Mouse (Mus musculus): ENCODE results near the gene Tnip2.

Gene Tnip2

GRCm38 (mm10) chr5:34513466-34514217 is at the start of gene Tnip2:
TSS of gene Tnip2 (minus strand) at chr5:34513991.
- DNase-seq: peak; percentile 98

DNA sequence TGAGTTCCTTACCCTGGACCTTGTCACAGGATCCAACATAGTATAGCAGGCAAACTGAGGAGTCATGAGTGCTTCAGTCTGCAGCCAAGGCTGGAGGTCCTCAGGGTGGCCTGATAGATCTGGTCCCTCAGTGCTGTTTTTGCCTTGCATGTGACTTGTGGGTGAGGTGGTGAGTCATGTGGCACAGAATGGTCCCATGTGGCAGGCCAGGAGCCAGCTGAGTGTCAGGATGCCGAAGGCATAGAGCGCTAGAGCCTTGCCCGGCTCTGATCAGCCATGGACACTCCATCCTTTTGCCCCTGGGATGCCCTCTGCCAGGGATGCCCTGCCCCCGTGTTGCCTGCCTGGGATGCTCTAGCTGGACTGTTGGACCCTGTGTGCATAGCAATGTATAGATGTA is 38.0 kb upstream of the Tnip2 start:
- no peak for DNase-seq

DNA sequence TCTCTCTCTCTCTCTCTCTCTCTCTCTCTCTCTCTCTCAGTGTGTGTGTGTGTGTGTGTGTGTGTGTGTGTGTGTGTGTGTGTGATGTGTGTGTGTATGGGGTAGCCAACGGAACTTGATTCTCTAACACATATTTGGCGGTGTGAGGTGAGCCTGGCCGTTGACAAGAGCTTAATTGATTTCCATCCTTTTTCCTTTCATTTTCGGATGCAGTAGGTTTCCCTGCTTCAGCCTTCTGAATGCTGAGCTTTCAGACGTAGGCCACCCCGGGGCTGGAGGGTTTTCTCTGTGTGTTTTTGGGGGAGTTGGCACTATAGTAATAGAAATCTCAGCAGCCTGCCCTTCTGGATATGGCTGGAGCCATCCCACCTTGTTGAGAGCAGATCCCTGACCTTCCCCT is 36.5 kb upstream of the Tnip2 start:
- DNase-seq: no peak

- peak; percentile 50 for DNase-seq
These were observed 35.9 kb upstream of the Tnip2 start for GRCm38 (mm10) chr5:34549483-34550221.

GRCm38 (mm10) chr5:34549135-34549482 is 35.3 kb upstream of the Tnip2 start:
- DNase-seq: peak; percentile 7

- DNase-seq: peak; percentile 52
These were observed 33.6 kb upstream of the Tnip2 start for GRCm38 (mm10) chr5:34547410-34547809.

GRCm38 (mm10) chr5:34543114-34543513 is 29.3 kb upstream of the Tnip2 start:
- DNase-seq: peak; percentile 18

DNA sequence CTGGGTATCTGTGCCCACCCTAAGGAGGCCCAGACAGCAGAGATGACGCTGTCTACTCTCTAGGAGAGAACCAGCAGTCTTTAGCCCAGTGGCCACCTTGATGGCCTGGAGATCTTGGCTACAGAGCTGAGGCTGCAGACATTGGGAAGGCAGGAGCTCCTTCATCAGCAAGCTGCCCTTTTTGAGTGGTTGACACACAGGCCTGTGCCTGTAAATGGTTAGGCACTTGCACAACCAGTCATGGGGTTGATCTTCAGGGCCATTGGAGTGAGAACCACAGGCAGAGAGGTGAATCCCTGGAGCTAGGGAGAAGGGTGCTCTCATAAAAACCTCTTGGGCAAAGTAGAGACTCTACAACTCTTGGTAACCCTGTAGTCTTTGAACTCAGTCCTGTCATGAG is 28.4 kb upstream of the Tnip2 start:
- DNase-seq: no peak

DNA sequence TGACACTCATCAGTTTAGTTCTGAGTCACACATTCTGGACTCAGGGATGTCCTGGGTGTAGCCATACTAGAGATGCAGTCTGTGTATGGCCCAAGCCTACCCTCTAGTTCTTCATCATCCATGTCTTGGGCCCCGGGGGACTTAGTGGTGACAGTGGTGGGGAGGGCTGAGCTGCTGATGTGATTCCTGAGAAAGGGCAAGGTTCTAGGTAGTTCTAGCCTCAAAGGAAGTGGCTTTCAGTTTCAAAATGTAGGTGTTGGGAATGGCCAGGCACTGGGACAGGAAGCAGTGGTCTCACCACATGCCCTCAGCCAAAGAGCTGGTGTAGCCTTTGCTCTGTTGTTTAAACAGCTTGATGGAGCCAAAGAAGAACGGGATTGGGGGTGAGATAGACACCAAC is 25.3 kb upstream of the Tnip2 start:
- DNase-seq: no peak

DNA sequence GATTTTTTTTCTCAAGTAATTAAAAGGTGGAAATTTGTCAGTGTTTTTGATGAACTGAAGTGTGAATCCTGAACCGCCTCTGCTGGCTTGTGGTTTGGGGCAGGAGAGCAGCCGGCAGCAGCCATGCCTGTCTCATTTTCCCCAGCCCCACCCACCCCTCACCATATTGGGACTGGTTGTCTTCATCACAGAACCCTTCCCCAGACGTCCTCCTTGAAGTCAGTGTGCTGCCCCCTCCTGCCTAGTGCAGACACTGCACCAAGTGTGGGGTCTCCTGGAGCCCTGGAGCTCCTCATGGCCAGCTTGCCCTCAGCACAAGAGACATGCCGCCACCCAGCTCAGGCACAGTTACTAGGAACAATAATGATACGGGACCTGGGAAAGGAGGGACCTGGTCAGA is 24.7 kb upstream of the Tnip2 start:
- DNase-seq: peak; percentile 51

GRCm38 (mm10) chr5:34538079-34538478 is 24.3 kb upstream of the Tnip2 start:
- DNase-seq: no peak

DNA sequence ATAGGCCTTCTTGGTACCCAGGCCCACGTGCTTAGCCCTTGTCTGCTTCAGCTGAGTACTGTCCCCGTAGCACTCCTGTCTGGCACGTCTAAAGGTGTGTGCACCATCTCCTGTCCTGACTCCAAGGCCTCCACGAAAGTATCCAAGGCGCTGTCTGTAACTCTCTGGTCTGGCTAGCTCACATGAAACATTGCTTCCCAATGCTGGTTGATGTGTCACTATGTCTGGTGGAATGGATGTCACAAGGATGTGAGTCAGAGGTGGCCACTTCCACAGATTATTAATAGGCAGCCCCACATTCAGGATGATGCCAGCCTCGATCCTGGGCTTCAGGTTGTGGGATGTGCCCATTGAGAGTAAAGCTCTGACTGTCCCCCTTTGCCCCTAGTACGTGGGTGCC is 22.0 kb upstream of the Tnip2 start:
- no peak for DNase-seq

DNA sequence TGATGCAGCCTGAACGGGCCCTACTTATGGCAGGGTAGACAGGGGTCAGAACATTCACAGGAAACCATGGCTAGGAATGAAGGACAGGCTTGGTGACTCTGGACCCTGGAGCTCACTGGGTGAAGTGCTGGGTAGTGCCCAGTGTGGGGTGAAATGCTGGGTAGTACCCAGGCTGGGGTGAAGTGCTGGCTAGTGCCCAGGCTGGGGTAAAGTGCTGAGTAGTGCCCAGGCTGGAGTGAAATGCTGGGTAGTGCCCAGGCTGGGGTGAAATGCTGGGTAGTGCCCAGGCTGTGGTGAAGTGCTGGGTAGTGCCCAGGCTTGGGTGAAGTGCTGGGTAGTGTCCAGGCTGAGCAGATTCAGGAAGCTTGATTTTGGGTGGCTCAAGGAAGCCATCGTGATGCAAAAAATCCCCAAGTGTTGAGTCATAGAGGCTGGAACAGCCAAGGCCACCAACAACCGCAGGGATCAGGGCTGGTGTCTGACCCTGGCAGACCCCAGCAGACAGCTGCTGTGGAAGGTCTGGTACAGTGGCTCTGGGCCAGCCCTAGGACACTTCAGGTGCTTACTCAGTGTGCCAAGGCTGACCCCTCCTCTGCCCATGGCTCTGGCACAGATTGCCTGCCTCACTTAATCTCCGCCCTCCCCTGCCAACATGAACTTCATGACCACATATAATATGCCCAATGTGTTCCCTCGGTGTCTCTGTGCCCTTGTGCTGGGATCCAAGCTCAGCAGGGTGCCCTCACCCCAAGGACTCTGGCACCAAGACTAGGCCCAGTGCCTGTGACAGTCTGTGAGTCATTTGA is 21.2 kb upstream of the Tnip2 start:
- no peak for DNase-seq

DNA sequence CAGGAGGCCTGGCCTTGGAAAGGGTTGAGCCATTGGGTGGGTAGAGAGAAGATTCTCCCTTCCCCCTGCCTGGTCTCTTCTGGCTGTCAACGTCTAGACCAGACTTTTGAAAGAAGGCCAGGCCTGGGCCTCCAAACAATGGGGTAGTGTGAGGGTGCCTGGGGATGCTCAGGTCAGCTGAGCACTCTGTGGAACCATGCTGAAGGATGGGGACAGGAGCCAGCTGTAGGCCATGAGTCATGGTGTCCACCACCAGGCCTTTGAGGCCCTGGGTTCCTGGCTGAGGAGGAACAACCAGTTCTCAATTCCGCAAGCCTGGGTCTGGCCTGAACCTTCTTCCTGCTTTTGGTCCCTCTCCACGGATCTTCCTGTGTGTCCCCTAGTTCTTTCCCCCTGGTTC is 20.0 kb upstream of the Tnip2 start:
- DNase-seq: no peak

DNA sequence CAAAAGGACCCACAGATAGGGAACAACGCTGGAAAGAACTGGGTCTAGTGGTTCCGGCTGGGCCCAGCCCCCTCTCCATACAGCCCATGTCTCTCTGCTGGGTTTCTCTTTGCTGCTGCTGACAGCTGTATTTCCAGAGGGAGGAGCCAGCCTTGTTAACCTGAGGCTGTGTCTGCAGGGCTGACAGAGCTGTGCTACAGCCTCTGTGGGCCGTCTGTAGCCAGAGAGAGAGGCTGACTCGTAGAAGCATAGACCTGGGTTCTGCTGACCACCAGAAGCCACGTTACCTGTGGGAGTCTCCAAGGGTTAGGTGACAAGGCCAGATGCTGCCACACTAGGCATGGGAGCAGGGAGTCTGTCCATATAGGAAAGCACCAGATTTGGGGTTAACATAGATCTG is 19.3 kb upstream of the Tnip2 start:
- no peak for DNase-seq

GRCm38 (mm10) chr5:34530687-34531086 is 16.9 kb upstream of the Tnip2 start:
- no peak for DNase-seq

GRCm38 (mm10) chr5:34530116-34530515 is 16.3 kb upstream of the Tnip2 start:
- DNase-seq: no peak

DNA sequence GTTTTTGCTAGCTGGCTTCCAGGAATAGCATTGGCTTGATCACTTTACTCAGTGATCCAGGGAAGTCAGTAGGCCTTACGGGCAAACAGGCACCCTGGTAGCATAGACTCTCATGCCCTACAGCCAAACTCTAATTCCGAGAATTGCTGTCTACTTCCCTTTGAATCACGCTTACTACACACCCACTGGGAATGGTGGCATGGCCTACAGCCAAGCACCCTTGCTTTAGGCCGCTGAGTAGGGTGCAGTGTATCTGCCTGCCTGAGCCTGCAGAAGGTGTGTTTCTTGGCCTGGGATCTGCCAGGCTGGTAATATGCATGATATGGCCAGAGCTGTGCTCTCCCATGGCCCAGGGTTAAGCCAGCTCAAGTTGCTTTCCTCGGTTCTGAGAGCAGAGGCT is 14.9 kb upstream of the Tnip2 start:
- DNase-seq: no peak

DNA sequence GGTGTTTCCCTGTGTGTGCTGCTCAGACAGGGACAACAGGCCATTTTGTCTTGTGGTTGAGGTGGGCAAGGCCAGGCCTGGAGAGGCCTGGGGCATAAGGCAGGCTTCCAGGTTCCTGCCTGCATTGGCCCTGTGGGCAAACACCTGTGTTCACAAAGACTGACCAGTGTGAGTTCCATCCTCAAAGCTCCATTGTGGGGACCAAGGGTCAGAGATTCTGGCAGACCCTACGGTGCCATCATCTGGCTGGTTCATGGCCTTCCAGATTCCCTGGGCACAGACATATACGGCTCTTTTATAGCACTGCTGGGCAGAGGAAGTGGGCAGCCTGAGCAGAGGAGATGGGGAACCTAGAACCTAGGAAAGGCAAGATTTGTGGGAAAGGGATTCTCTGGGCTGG is 13.6 kb upstream of the Tnip2 start:
- DNase-seq: no peak

- DNase-seq: no peak
These were observed 12.6 kb upstream of the Tnip2 start for GRCm38 (mm10) chr5:34526477-34526775.

- DNase-seq: peak; percentile 98
These were observed 12.1 kb upstream of the Tnip2 start, which contains the start of gene Sh3bp2 for GRCm38 (mm10) chr5:34525663-34526476. TSS of gene Sh3bp2 (plus strand) at chr5:34525838.

- no peak for DNase-seq
These were observed 10.7 kb upstream of the Tnip2 start for GRCm38 (mm10) chr5:34524511-34524910.

DNA sequence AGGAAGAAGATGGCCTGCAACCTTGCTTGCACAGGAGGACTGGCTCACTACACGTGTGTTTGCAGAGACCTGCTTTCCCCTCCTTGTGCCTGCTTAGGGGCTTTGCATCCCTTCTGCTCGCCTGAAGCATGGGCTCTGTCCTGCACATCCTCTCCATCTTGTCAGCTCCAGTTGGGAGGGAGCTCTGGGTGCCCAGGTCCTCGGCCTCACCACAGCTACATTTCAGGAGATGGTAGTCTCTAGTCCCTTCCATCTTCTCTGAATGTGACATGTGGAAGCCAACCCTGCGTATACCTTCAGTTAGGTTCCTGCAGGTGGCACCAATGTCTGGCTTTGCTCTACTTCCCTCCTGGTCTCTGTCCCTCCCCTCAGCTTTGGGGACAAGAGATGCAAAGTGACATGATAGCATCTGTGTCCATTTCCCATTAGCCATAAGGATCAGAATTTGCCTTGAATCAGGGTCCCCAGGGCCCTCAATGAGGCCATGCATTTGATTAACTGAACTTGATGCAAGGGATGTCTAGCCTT is 10.2 kb upstream of the Tnip2 start:
- no peak for DNase-seq

Measured in lung, postnatal 14 days (tissue).